Mouse (Mus musculus): Measurements from ENCODE around the gene Sulf2. TPM values are rescaled to one million over a fixed set of nuclear protein-coding genes. Genes with fewer than 3 reads are reported as not detected.
A peak's percentile ranks its signal among the peaks of the same experiment; 100 is the strongest.
"Not testable (repeated sequence)": the region's sequence is repeated elsewhere in the genome, so short reads cannot be mapped to it uniquely, and the experiment has no call there.

Gene Sulf2
- polyA plus RNA-seq, 1 experiment from 2014 or later = 33.2 TPM

DNA sequence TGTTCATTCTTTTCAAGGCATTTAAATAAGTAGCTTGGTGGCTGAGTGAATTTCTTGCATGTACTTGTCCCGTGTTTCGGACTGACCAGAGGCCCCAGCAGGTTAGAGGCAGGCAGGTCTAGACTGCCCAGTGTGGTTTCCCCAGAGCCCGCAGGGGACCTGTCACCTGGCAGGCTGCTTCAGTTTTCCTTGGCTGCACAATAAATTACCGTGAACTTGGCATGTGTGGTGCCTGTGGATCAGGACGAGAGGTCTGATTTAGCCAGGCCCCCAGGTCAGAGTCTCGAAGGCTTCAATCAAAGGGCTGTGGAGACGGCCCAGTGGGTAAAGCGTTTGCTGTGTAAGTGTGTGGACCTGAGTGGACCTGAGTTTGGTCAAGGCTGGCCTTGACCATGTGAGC is 35.4 kb upstream of the Sulf2 start:
- no peak overlapping the region for H3K9ac ChIP-seq (ENCODE audit: low read length)
- DNase-seq (ENCODE audit: low spot score) (no peak), ATAC-seq (no peak)
- no peak overlapping the region for H3K4me3 ChIP-seq (ENCODE audit: low read depth, low read length)
- no peak overlapping the region for H3K27ac ChIP-seq (ENCODE audit: low read depth, low read length)
- no peaks in the 10 kb centered on the region for H3K9me3 ChIP-seq (replicated peaks; ENCODE audit: control insufficient read depth, low read length)
- WGBS = 77% methylated on average over 8 of the region's 8 CpGs
- H3K4me1 ChIP-seq (ENCODE audit: control insufficient read depth, insufficient read depth, low read length) = no peaks in the 10 kb centered on the region
- no peak overlapping the region for H3K4me2 ChIP-seq (ENCODE audit: low read length)
- H3K36me3 ChIP-seq (ENCODE audit: control insufficient read depth, insufficient read depth, low read length) = no peaks in the 10 kb centered on the region
- peaks cover 23% of the 10 kb centered on the region for H3K27me3 ChIP-seq (replicated peaks; ENCODE audit: control insufficient read depth, insufficient read depth, low read length)

DNA sequence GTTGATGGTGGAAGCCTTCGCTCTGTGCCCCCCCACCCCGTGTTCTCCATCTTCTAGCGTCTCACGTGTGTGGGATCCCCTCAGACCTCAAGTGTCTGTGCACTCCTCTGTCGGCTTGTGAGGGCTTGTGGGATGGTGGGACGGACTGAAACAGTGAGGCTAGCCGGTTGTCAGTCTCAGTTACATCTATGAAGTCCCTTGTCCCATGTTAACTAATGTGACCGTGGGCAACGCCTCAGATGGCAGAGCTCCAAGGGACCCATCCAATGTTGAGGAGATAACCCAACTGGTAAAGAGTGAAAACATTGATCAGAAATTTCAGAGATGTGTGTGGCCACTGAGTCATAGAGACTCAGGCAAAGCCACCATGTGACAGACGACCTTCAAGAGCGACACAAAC is 33.7 kb upstream of the Sulf2 start:
- Histone ChIP-seq H3K9ac (ENCODE audit: low read length) (no peak overlapping the region), H3K27me3 (replicated peaks; ENCODE audit: control insufficient read depth, insufficient read depth, low read length) (peaks cover 25% of the 10 kb centered on the region), H3K4me3 (ENCODE audit: low read depth, low read length) (no peak overlapping the region), H3K4me1 (ENCODE audit: control insufficient read depth, insufficient read depth, low read length) (no peaks in the 10 kb centered on the region), H3K36me3 (ENCODE audit: control insufficient read depth, insufficient read depth, low read length) (no peaks in the 10 kb centered on the region), H3K27ac (ENCODE audit: low read depth, low read length) (no peak overlapping the region), H3K9me3 (replicated peaks; ENCODE audit: control insufficient read depth, low read length) (no peaks in the 10 kb centered on the region), H3K4me2 (ENCODE audit: low read length) (no peak overlapping the region)
- ATAC-seq = no peak
- no peak for DNase-seq (ENCODE audit: low spot score)
- WGBS = 95% methylated on average over 11 of the region's 11 CpGs

DNA sequence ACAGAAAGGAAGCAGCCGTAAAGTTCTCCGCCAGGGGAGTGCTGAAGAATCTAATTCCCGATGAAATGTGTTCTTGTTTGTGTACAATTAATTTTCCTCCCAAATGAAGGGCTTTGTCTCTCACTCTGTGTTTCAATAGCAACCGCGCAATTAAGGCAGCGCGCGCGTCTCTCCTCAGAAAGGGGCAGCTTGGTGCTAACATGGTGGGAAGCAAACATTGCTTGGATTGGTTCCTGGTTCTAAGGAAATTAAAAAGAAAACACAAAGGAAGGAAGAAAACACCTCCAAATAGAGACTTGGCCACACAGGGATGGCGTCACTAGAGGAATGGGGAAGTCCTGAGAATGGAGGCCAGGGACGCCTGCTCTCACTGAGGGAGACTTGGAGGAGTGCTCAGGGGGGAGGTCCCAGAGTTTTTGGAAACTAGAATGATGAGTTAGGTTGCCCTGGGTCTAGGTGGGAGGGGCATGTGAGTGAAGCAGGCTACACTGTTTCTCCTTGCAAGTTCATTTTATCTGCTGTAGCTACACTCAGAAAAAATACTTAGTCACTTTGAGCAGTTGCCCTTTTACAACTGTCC is 32.5 kb upstream of the Sulf2 start:
- peak; percentile 68 for DNase-seq (ENCODE audit: low spot score)
- peaks cover 25% of the 10 kb centered on the region for H3K27me3 ChIP-seq (replicated peaks; ENCODE audit: control insufficient read depth, insufficient read depth, low read length)
- not testable (repeated sequence) for H3K27ac ChIP-seq (ENCODE audit: low read depth, low read length); H3K9ac ChIP-seq (ENCODE audit: low read length); H3K36me3 ChIP-seq (ENCODE audit: control insufficient read depth, insufficient read depth, low read length); H3K4me3 ChIP-seq (ENCODE audit: low read depth, low read length); H3K9me3 ChIP-seq (replicated peaks; ENCODE audit: control insufficient read depth, low read length); H3K4me1 ChIP-seq (ENCODE audit: control insufficient read depth, insufficient read depth, low read length); H3K4me2 ChIP-seq (ENCODE audit: low read length)
- peak; percentile 57; the same call in 1 of the 2 replicates for ATAC-seq
- 9% methylated on average over 8 of the region's 11 CpGs for WGBS

DNA sequence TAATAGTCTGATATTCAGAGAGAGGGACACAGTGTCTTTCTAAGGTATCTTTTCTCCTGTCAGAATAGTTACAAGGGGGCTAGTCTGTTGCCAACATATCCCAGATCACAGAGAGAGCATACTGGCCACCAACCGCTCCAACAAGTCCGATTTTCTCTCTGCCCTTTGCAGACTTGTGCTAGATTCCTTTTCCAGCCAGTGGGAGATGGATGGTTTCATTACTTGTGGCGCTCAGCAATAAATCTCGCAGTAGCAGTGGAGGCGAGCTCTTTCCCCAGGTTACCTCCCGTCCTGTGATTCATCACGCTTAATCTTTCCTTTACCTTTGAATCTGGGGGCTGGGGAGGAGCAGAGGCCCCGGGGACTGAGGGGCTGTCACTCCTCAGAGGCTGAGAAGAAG is 31.9 kb upstream of the Sulf2 start:
- not testable (repeated sequence) for H3K4me1 ChIP-seq (ENCODE audit: control insufficient read depth, insufficient read depth, low read length); ATAC-seq; H3K4me3 ChIP-seq (ENCODE audit: low read depth, low read length); DNase-seq (ENCODE audit: low spot score); H3K36me3 ChIP-seq (ENCODE audit: control insufficient read depth, insufficient read depth, low read length); H3K9me3 ChIP-seq (replicated peaks; ENCODE audit: control insufficient read depth, low read length); H3K27ac ChIP-seq (ENCODE audit: low read depth, low read length); H3K9ac ChIP-seq (ENCODE audit: low read length); H3K4me2 ChIP-seq (ENCODE audit: low read length)
- 42% methylated on average over 7 of the region's 8 CpGs for WGBS
- peaks cover 25% of the 10 kb centered on the region for H3K27me3 ChIP-seq (replicated peaks; ENCODE audit: control insufficient read depth, insufficient read depth, low read length)

DNA sequence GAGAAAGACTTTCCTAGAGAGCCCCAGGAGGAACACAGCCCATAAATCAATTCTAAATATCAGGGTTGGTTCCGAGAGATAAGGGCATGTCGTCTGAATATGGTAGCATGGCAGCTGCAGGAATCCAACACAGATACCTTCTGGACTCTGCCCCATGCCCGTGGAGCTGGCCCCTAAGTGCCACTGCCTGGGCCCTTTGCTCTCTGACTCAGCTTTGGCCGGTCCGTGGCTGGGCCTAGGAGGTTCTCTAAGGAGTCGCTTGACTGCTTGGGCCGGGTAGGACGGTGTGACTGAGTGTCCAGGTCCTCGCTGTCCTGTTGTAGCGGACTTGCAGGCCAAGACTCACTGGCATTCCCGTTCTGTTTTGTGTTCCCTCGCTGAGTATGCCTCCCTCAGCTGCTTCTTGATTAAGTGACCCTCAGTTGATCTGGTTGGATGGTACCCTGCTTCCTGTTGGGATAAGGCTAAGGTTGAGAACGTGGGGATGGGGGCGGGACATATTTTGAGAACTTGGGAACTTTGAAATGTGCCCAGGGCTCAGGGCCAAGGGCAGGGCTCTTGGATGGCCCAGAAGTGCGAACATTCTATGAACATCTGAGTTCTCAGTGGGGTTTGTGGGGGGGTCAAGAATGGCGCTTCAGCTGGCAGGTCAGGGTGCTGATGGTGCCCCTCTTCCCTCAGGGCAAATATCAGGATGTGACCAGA is 30.9 kb upstream of the Sulf2 start:
- DNase-seq (ENCODE audit: low spot score) (no peak), ATAC-seq (no peak)
- Histone ChIP-seq H3K27me3 (replicated peaks; ENCODE audit: control insufficient read depth, insufficient read depth, low read length) (peaks cover 25% of the 10 kb centered on the region), H3K27ac (ENCODE audit: low read depth, low read length) (no peak overlapping the region), H3K9ac (ENCODE audit: low read length) (no peak overlapping the region), H3K9me3 (replicated peaks; ENCODE audit: control insufficient read depth, low read length) (no peaks in the 10 kb centered on the region), H3K4me2 (ENCODE audit: low read length) (no peak overlapping the region), H3K36me3 (ENCODE audit: control insufficient read depth, insufficient read depth, low read length) (no peaks in the 10 kb centered on the region), H3K4me1 (ENCODE audit: control insufficient read depth, insufficient read depth, low read length) (no peaks in the 10 kb centered on the region), H3K4me3 (ENCODE audit: low read depth, low read length) (no peak overlapping the region)
- 91% methylated on average over 16 of the region's 16 CpGs for WGBS

DNA sequence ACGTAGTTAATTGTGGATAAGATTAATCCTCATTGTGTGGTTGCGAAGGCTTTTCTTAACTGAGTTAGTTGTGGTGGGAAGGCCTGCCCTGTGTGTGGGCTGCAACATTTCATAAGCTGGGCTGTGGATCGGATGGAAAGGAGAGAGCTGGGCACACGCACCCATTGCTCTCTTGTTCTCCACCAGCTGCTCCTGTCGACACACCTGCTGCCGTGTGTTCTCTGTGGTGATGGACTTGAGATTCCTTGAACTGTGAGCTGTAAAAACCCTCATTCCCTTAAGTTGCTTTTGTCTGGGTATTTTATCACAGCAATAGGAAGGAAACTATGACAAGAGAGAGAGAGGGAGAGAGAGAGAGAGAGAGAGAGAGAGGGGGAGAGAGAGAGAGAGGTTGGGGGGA is 30.3 kb upstream of the Sulf2 start:
- Histone ChIP-seq H3K9me3 (replicated peaks; ENCODE audit: control insufficient read depth, low read length) (no peaks in the 10 kb centered on the region), H3K9ac (ENCODE audit: low read length) (no peak overlapping the region), H3K36me3 (ENCODE audit: control insufficient read depth, insufficient read depth, low read length) (no peaks in the 10 kb centered on the region), H3K4me2 (ENCODE audit: low read length) (no peak overlapping the region), H3K4me1 (ENCODE audit: control insufficient read depth, insufficient read depth, low read length) (peaks cover 1% of the 10 kb centered on the region), H3K4me3 (ENCODE audit: low read depth, low read length) (no peak overlapping the region), H3K27ac (ENCODE audit: low read depth, low read length) (no peak overlapping the region), H3K27me3 (replicated peaks; ENCODE audit: control insufficient read depth, insufficient read depth, low read length) (peaks cover 25% of the 10 kb centered on the region)
- 74% methylated on average over 6 of the region's 6 CpGs for WGBS
- DNase-seq (ENCODE audit: low spot score) = no peak
- no peak for ATAC-seq

DNA sequence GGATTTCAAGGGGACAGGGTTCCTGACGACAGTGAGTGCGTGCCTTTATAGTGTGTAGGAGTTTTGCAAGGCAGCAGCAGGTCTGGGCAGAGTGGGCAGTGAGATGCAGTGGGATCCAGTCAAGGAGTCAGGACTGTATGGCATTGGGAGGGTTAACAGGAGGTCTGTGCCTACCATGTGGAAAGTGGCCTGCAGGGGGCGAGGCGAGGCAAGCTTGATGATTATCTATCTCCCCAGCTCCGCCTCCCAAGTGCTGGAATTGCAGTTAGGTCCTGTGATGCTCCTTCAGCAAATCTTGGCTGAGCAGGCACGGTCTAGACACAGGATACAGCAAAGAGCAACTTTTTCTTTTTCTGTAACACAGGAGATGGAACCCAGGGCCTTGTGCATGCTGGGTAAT is 29.0 kb upstream of the Sulf2 start:
- H3K4me1 ChIP-seq (ENCODE audit: control insufficient read depth, insufficient read depth, low read length) = peaks cover 14% of the 10 kb centered on the region
- DNase-seq (ENCODE audit: low spot score) (no peak), ATAC-seq (no peak)
- no peak overlapping the region for H3K4me3 ChIP-seq (ENCODE audit: low read depth, low read length)
- H3K27ac ChIP-seq (ENCODE audit: low read depth, low read length) = no peak overlapping the region
- no peaks in the 10 kb centered on the region for H3K36me3 ChIP-seq (ENCODE audit: control insufficient read depth, insufficient read depth, low read length)
- H3K9me3 ChIP-seq (replicated peaks; ENCODE audit: control insufficient read depth, low read length) = no peaks in the 10 kb centered on the region
- no peak overlapping the region for H3K4me2 ChIP-seq (ENCODE audit: low read length)
- peaks cover 20% of the 10 kb centered on the region; the same call in 1 of the 2 replicates for H3K27me3 ChIP-seq (replicated peaks; ENCODE audit: control insufficient read depth, insufficient read depth, low read length)
- no peak overlapping the region for H3K9ac ChIP-seq (ENCODE audit: low read length)
- 62% methylated on average over 6 of the region's 6 CpGs for WGBS

DNA sequence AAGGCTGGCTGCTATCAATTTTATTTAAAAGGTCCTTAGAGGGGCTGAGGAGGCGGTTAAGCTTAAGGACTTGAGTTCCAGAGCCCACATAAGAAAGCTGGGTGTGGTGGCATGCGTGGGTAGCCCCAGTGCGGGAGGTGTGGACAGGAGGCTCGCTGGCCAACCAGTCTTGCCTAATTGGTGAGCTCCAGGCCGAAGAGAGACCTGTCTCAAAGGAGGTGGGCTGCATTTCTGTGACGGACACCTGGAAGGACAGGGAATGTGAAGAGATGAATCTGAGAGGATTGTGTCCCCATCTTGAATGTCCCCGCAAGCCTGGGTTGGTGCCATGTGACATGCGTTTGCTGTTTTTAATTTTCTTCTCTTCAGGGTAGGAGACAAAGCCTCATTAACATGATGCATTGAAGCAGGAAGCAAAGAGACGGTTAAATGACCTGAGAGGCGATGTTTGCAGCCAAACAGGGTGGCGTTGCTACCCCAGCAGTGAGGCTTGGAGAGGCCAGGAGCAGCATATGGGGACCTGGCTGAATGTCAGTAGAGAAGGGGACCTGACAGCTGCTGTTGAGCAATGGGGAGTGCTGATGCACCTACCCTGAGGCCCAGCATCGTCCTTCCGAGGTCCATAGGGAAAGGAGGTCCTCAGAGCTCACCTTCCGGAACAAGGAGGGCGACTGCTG is 26.7 kb upstream of the Sulf2 start:
- peaks cover 14% of the 10 kb centered on the region for H3K4me1 ChIP-seq (ENCODE audit: control insufficient read depth, insufficient read depth, low read length)
- no peak; the same call in 1 of the 2 replicates for ATAC-seq
- H3K4me3 ChIP-seq (ENCODE audit: low read depth, low read length) = no peak overlapping the region
- H3K27ac ChIP-seq (ENCODE audit: low read depth, low read length) = no peak overlapping the region
- peak; percentile 62 for DNase-seq (ENCODE audit: low spot score)
- whole genome bisulfite sequencing = 65% methylated on average over 15 of the region's 15 CpGs
- H3K36me3 ChIP-seq (ENCODE audit: control insufficient read depth, insufficient read depth, low read length) = no peaks in the 10 kb centered on the region
- H3K27me3 ChIP-seq (replicated peaks; ENCODE audit: control insufficient read depth, insufficient read depth, low read length) = 0 out of 2 replicates have a peak, but pooled peaks cover 10% of the 10 kb centered on the region
- no peak overlapping the region for H3K9ac ChIP-seq (ENCODE audit: low read length)
- no peaks in the 10 kb centered on the region for H3K9me3 ChIP-seq (replicated peaks; ENCODE audit: control insufficient read depth, low read length)
- H3K4me2 ChIP-seq (ENCODE audit: low read length) = no peak overlapping the region

Measured in forebrain, embryonic 14.5 days (tissue).